Mouse (Mus musculus) megakaryocyte, embryonic 14.5 days (primary cell): ENCODE measurements at regions not wholly inside any gene's neighbourhood (a gene's known extent, or its start where the extent isn't known, plus 50 kb on each side); places are given as distances from the start of the nearest gene placed in this dataset.

Source experiments
- H3K27me3 ChIP-seq: replicated peaks from 2 replicates; pipeline ENCODE3; 2012; ENCODE audit warnings: inconsistent platforms
- H3K36me3 ChIP-seq: replicated peaks from 2 replicates; pipeline ENCODE3; 2012; ENCODE audit warnings: low read length, inconsistent platforms, mixed read lengths
- H3K4me1 ChIP-seq: 2 replicates; pipeline ENCODE4 v1.6.1; 2012; ENCODE audit warnings: inconsistent platforms
- H3K4me3 ChIP-seq: replicated peaks from 2 replicates; pipeline ENCODE3; 2012; ENCODE audit warnings: moderate library complexity, mild to moderate bottlenecking, inconsistent platforms
- H3K9me3 ChIP-seq: 2 replicates; pipeline ENCODE4 v1.6.1; 2012; ENCODE audit warnings: inconsistent platforms
- FLI1 ChIP-seq: IDR thresholded peaks from 2 replicates; pipeline ENCODE4 v1.6.1; 2012; ENCODE audit warnings: low read length, inconsistent platforms, mixed read lengths
- GATA1 ChIP-seq: IDR thresholded peaks from 3 replicates; pipeline ENCODE4 v1.6.1; 2012; ENCODE audit warnings: mixed read lengths, low read length, inconsistent platforms, borderline replicate concordance

DNA sequence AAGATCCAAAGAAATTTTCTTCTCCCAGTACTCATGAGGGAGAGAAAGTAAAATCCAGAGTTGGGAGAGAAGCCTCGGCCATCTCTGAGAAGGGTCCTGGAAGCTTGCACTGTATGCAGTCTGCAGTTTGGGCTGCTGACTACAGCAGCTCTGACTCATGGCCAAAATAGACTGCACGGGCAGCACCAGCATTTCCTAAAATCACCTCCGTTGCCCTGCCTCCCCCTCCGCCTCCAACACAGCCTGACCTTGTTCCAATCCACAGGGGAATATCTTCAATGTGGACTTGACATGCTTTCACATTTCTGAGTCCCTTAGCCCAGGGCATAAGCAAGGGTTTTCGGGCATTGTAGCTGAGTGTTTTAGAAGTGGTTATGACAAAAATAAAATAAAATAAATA, 441.3 kb downstream of the Nr2f2 start:
- H3K9me3 ChIP-seq, result peaks cover 13% of the 10 kb centered on the region
- no peak for TF ChIP-seq GATA1
- no peak for TF ChIP-seq FLI1
- H3K4me3 ChIP-seq, result no peak overlapping the region
- no peaks in the 10 kb centered on the region for H3K27me3 ChIP-seq
- H3K4me1 ChIP-seq, result no peaks in the 10 kb centered on the region
- H3K36me3 ChIP-seq, result no peaks in the 10 kb centered on the region

DNA sequence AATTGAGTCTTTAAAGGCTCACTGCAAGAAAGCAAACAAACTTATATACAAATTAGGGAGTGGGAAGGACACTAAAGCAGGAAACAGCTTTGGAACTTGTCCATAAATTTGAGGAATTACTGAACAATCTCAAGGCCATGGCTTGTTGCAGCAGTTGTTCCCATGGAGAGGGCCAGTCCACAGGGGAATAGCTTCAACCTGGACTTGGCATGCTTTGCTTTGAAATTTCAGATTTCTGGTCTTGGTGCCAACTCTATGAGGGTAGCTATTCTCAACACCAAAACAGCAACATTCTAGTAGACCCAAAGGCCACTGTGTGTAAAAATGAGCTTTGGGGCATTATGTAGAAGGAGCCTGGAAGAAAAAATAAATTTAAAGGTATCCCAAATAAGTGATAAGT, 442.0 kb downstream of the Nr2f2 start:
- H3K9me3 ChIP-seq, result peaks cover 7% of the 10 kb centered on the region
- no peak overlapping the region for H3K4me3 ChIP-seq
- H3K4me1 ChIP-seq, result no peaks in the 10 kb centered on the region
- TF ChIP-seq FLI1 (no peak), GATA1 (no peak)
- no peaks in the 10 kb centered on the region for H3K27me3 ChIP-seq
- H3K36me3 ChIP-seq, result no peaks in the 10 kb centered on the region

DNA sequence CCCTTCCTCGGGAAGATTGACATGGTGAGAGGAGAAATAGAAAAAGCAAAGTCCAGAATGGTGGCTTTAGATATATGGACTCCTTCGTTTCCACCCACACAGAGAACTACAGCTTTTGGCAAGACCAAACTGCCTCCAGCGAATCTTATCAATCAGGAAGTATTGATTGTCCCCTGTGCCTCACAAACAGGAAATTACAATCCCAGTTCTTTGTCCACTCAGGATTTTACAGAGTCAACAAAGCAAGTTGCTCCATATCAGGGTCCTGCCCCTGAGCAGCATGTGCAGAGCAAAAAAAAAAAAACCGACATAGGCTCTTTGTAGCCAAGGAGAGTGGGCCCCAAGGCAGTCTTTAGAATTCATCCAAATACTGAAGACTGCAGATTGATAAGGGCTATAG, 454.8 kb downstream of the Nr2f2 start:
- Histone ChIP-seq H3K36me3 (no peaks in the 10 kb centered on the region), H3K27me3 (no peaks in the 10 kb centered on the region), H3K9me3 (no peaks in the 10 kb centered on the region; the same call in 1 of the 2 replicates), H3K4me3 (no peak overlapping the region), H3K4me1 (no peaks in the 10 kb centered on the region)
- TF ChIP-seq FLI1 (no peak), GATA1 (no peak)

DNA sequence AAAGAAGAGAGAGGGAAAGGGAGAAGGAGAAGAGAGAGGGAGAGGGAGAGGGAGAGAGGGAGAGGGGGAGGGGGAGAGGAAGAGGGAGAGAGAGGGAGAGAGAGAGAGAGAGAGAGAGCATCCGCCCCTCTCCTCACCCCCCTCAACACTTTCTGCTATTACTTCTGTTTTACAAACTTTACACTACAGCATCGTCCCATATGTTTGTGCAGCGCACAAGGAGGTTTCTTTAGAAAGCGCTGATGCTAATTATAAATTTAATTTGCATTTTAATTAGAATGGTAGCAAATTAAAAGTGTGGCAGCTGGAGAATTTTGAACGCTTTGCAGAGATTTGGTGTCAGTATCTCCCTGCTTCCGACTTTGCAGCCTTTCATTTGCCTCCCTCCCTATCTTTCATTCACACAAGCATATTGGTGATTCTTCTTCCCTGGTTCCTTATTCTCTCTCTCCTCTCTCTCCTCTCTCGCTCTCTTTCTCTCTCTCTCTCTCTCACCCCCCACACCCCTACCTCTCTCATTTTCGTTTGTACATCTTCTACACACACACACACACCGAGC, 476.0 kb downstream of the Nr2f2 start:
- H3K9me3 ChIP-seq, result peaks cover 17% of the 10 kb centered on the region; the same call in 1 of the 2 replicates
- no peak for TF ChIP-seq FLI1
- TF ChIP-seq GATA1, result no peak
- H3K4me1 ChIP-seq, result no peaks in the 10 kb centered on the region
- no peaks in the 10 kb centered on the region for H3K36me3 ChIP-seq
- no peaks in the 10 kb centered on the region for H3K27me3 ChIP-seq
- H3K4me3 ChIP-seq, result no peak overlapping the region

DNA sequence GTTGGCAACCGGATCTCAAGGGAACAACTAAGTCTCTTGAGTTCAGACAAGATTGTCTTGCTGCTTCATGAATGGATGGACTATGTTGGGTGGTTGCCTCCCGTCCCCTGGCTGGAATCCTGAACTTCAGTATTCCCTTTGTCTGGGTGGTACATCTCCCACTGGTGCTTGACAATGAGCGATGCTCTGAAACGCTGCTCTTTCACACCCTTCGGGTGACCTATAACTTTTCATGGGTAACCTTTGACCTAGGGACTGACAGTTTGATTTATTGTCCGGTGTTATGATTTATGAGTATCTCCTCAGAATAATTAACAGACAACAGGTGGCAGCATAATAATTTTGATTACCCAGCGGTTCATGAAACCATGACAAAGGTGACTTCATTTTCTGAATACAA, 478.3 kb downstream of the Nr2f2 start:
- no peak overlapping the region for H3K4me3 ChIP-seq
- TF ChIP-seq FLI1 (no peak), GATA1 (no peak)
- H3K36me3 ChIP-seq, result no peaks in the 10 kb centered on the region
- peaks cover 11% of the 10 kb centered on the region; the same call in 1 of the 2 replicates for H3K9me3 ChIP-seq
- H3K4me1 ChIP-seq, result no peaks in the 10 kb centered on the region
- H3K27me3 ChIP-seq, result no peaks in the 10 kb centered on the region

DNA sequence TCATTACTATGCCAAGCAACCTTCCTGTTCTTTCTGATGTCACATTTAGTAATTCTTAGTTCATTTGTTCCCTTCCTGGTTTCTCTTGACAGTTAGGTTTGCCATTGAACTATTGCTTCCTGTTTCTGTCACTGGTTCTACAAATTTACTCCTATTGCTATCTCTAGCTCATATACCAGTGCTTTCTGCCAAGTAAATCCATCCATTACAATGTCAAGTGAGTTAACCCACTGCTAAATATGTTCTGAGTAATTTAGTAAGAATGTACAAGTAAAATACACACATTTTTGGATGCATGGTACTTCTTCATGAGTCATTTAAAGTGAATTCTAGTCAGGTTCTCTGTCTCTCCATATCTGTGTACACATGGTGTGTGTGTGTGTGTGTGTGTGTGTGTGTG, 489.5 kb downstream of the Nr2f2 start:
- Histone ChIP-seq H3K9me3 (no peaks in the 10 kb centered on the region), H3K4me3 (no peak overlapping the region), H3K27me3 (no peaks in the 10 kb centered on the region), H3K36me3 (no peaks in the 10 kb centered on the region), H3K4me1 (no peaks in the 10 kb centered on the region)
- TF ChIP-seq GATA1 (no peak), FLI1 (no peak)

DNA sequence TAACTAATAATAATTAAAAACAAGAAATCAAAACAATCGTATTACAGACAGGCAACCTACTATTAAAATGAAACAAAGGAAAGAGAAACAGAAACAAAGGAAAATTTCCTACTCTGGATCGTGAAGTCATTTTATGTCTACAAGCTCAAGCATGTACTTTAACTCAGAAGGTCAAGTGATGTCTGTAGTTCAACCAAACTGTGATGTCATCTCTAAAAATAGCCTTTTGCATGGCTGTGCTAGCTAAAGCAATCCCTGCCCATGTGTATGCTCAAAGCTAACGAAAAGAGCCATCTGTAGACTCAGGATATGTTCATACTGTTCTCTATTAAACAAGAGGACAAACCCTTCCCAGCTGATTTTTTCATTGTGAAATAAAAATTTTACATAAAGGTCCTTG, 500.7 kb downstream of the Nr2f2 start:
- peaks cover 5% of the 10 kb centered on the region; the same call in 1 of the 2 replicates for H3K9me3 ChIP-seq
- TF ChIP-seq FLI1, result no peak
- TF ChIP-seq GATA1, result no peak
- H3K27me3 ChIP-seq, result no peaks in the 10 kb centered on the region
- H3K36me3 ChIP-seq, result no peaks in the 10 kb centered on the region
- no peak overlapping the region for H3K4me3 ChIP-seq
- H3K4me1 ChIP-seq, result no peaks in the 10 kb centered on the region

DNA sequence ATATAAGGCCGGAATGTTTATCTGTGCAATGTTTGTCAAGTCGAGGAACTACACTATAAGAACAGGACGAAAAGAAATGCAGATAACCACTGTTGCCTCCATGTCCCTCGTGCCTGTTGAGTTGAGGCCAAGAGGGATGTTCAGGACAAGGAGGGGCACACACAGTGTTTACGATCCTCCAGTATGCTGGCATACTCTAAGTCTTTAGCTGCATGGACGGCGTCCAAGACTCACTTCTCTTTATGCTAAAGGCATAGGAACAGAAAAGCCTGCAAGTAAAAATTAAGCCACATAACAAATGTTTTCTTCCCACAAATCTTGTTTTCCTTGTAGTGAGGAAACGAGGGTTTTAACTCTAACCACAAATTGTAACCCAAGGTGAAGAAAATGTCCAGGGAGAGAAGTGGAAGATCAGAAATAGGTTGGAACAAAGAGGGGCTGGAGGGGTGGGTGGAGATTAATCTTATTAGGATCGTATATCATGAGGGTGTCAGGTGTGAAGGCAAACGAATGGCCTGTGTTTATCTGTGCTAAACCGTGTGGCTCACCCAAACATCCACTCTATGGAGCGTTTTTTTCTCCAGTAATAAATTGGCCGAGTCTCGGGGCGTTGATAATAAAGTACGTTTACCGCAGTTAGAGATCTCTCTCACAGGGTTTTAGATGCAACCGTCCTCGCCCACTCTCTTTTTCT, 521.8 kb downstream of the Nr2f2 start:
- Histone ChIP-seq H3K9me3 (0 out of 2 replicates have a peak, but pooled peaks cover 5% of the 10 kb centered on the region), H3K4me1 (no peaks in the 10 kb centered on the region), H3K27me3 (no peaks in the 10 kb centered on the region), H3K4me3 (no peak overlapping the region), H3K36me3 (no peaks in the 10 kb centered on the region)
- no peak for TF ChIP-seq FLI1
- TF ChIP-seq GATA1, result no peak

DNA sequence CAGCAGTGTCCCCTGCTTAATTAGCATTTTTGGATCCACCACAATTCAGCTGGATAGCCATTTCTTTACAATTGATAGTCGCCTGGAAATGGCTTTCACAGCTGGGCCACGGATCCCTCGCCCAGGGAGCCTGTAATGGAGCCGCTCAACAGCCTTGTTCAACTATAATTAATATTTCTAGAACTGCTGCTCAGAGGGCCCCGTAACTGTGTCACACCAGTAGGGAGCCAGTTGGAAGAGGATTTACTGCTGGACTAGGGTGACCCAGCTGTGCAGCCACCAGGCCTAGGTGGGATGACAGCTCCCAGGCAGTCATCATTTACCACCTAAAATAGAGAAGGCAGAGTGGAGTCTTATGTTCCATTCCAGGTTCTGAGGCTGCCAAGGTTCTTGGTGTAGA, 529.2 kb downstream of the Nr2f2 start:
- H3K9me3 ChIP-seq, result 0 out of 2 replicates have a peak, but pooled peaks cover 3% of the 10 kb centered on the region
- TF ChIP-seq FLI1 (no peak), GATA1 (no peak)
- no peaks in the 10 kb centered on the region for H3K4me1 ChIP-seq
- H3K4me3 ChIP-seq, result no peak overlapping the region
- H3K27me3 ChIP-seq, result no peaks in the 10 kb centered on the region
- no peaks in the 10 kb centered on the region for H3K36me3 ChIP-seq

DNA sequence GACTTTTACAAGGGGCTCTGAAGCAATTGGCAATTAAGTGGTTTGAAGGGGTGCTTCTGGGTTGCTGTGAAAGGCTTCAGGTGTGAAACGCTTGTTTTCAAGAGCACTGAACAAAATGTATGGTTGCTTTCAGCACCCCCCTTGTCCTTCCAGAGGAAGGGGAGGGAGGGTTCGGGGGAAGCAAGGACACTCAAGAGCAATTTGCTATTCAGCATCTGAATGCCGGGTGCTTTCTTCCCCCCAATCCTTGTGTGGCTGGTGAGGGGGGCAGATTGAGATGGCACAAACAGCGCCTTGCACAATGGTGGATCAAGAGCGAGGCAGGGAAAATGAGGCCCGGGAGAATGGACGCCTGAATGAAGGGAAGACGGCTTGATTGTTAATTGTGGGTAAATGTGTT, 539.3 kb downstream of the Nr2f2 start:
- H3K9me3 ChIP-seq, result no peaks in the 10 kb centered on the region
- no peaks in the 10 kb centered on the region for H3K27me3 ChIP-seq
- H3K4me1 ChIP-seq, result no peaks in the 10 kb centered on the region
- no peak for TF ChIP-seq GATA1
- TF ChIP-seq FLI1, result no peak
- H3K4me3 ChIP-seq, result no peak overlapping the region
- no peaks in the 10 kb centered on the region for H3K36me3 ChIP-seq
